Mouse (Mus musculus) gastrocnemius, postnatal 25 days (tissue): ENCODE results near the gene Mas1. TPM values are rescaled to one million over a fixed set of nuclear protein-coding genes. Genes with fewer than 3 reads are reported as not detected.

Experiments used
- DNase-seq: peaks from one replicate; pipeline ENCODE4 v3.0.0; 2022
- total RNA-seq, 2 experiments: library from RNA; stranded (reverse); gene quantifications; 1 replicate in 1 of 2; 2 replicates in 1 of 2; pipeline ENCODE4 v1.2.3; 2021

The Mas1 gene
- total RNA-seq, 2 experiments from 2014 or later, result 0.59 TPM; not detected in 1

GRCm38 (mm10) chr17:12872275-12873028 lies 4.5 kb upstream of the Mas1 start:
- DNase-seq, result no peak

GRCm38 (mm10) chr17:12868640-12869039 lies 697 bp upstream of the Mas1 start:
- no peak for DNase-seq

- DNase-seq, result peak; percentile 36
Measured at GRCm38 (mm10) chr17:12866853-12867252, 1.1 kb downstream of the Mas1 start.

- no peak for DNase-seq
Measured at GRCm38 (mm10) chr17:12865407-12865806, 2.5 kb downstream of the Mas1 start.

GRCm38 (mm10) chr17:12864111-12864510 lies 3.8 kb downstream of the Mas1 start:
- DNase-seq, result no peak

GRCm38 (mm10) chr17:12859006-12859520 lies 8.9 kb downstream of the Mas1 start:
- DNase-seq, result no peak

GRCm38 (mm10) chr17:12858072-12858471 lies 9.9 kb downstream of the Mas1 start:
- DNase-seq, result no peak

- no peak for DNase-seq
Measured at GRCm38 (mm10) chr17:12857395-12857794, 10.5 kb downstream of the Mas1 start.

- DNase-seq, result no peak
Measured at GRCm38 (mm10) chr17:12854386-12854785, 13.6 kb downstream of the Mas1 start.

GRCm38 (mm10) chr17:12853821-12854220 lies 14.1 kb downstream of the Mas1 start:
- DNase-seq, result no peak

GRCm38 (mm10) chr17:12851689-12852088 lies 16.3 kb downstream of the Mas1 start:
- DNase-seq, result no peak

GRCm38 (mm10) chr17:12849778-12850382 lies 18.1 kb downstream of the Mas1 start:
- DNase-seq, result no peak

- no peak for DNase-seq
Measured at GRCm38 (mm10) chr17:12847736-12848135, 20.2 kb downstream of the Mas1 start.

GRCm38 (mm10) chr17:12846474-12846873 lies 21.5 kb downstream of the Mas1 start:
- no peak for DNase-seq

- no peak for DNase-seq
Measured at GRCm38 (mm10) chr17:12845862-12846261, 22.1 kb downstream of the Mas1 start.

GRCm38 (mm10) chr17:12844540-12844939 lies 23.4 kb downstream of the Mas1 start:
- DNase-seq, result no peak

- no peak for DNase-seq
Measured at GRCm38 (mm10) chr17:12843826-12844225, 24.1 kb downstream of the Mas1 start.

GRCm38 (mm10) chr17:12839475-12840267 lies 28.3 kb downstream of the Mas1 start:
- no peak for DNase-seq

- no peak for DNase-seq
Measured at GRCm38 (mm10) chr17:12835738-12836137, 32.2 kb downstream of the Mas1 start.

GRCm38 (mm10) chr17:12834826-12835225 lies 33.1 kb downstream of the Mas1 start:
- DNase-seq, result no peak

- no peak for DNase-seq
Measured at GRCm38 (mm10) chr17:12834317-12834716, 33.6 kb downstream of the Mas1 start.

GRCm38 (mm10) chr17:12832657-12833056 lies 35.3 kb downstream of the Mas1 start:
- no peak for DNase-seq

- peak; percentile 26 for DNase-seq
Measured at GRCm38 (mm10) chr17:12832231-12832630, 35.7 kb downstream of the Mas1 start.
